Mouse (Mus musculus) thymus, adult 2 months (tissue): Measurements from ENCODE around the gene Efl1.

ENCODE experiments used
- CTCF ChIP-seq: fragments of 200-500 bp; IDR thresholded peaks from 2 replicates; pipeline ENCODE4 v1.5.1; 2012; ENCODE audit warnings: mild to moderate bottlenecking, control low read depth, low read length, moderate library complexity, borderline replicate concordance; ENCODE audit not compliant: control insufficient read depth, poor library complexity, insufficient read depth; ENCODE audit errors: extremely low read depth
- POLR2A ChIP-seq: fragments of 200-500 bp; IDR thresholded peaks from 2 replicates; pipeline ENCODE4 v1.6.1; 2012; ENCODE audit warnings: mild to moderate bottlenecking, low read length, control low read depth, moderate library complexity; ENCODE audit not compliant: control insufficient read depth, poor library complexity, insufficient read depth; ENCODE audit errors: extremely low read depth

- TF ChIP-seq CTCF (no peak), POLR2A (no peak)
Observed at GRCm38 (mm10) chr7:82820661-82821060, 172.2 kb downstream of the Efl1 start.
